Mouse (Mus musculus) liver, postnatal 0 days (tissue): ENCODE measurements at regions not wholly inside any gene's neighbourhood (a gene's known extent, or its start where the extent isn't known, plus 50 kb on each side); places are given as distances from the start of the nearest gene placed in this dataset.

ENCODE experiments used
- ATAC-seq: fragments of 200-750 bp; cut with Nextera tagmentation; 2 replicates; pipeline ENCODE4 v1.8.0; 2017; ENCODE audit warnings: mild to moderate bottlenecking, moderate library complexity
- DNase-seq: peaks from one replicate; pipeline ENCODE4 v3.0.0-alpha.2; 2016
- H3K27ac ChIP-seq: fragments of 300-500 bp; sonication (generic); 2 replicates; pipeline ENCODE4 v1.5.1; 2014; ENCODE audit warnings: antibody characterized with exemption, moderate library complexity, mild to moderate bottlenecking, low read depth
- H3K27me3 ChIP-seq: fragments of 300-500 bp; sonication (generic); 2 replicates; pipeline ENCODE4 v1.6.1; 2014; ENCODE audit warnings: low read length, control low read depth, mixed read lengths; ENCODE audit not compliant: insufficient read depth
- H3K36me3 ChIP-seq: fragments of 300-500 bp; sonication (generic); replicated peaks from 2 replicates; pipeline ENCODE4 v1.6.1; 2014; ENCODE audit warnings: mild to moderate bottlenecking, control low read depth, low read length, moderate library complexity, mixed read lengths; ENCODE audit not compliant: insufficient read depth
- H3K4me1 ChIP-seq: fragments of 300-500 bp; sonication (generic); 2 replicates; pipeline ENCODE4 v1.6.1; 2014; ENCODE audit warnings: antibody characterized with exemption, mild to moderate bottlenecking, control low read depth; ENCODE audit not compliant: insufficient read depth
- H3K4me2 ChIP-seq: fragments of 300-500 bp; sonication (generic); 2 replicates; pipeline ENCODE4 v1.6.1; 2014; ENCODE audit warnings: low read depth, mild to moderate bottlenecking, low read length, moderate library complexity, mixed read lengths
- H3K4me3 ChIP-seq: fragments of 300-500 bp; sonication (generic); 2 replicates; pipeline ENCODE4 v1.5.1; 2014; ENCODE audit warnings: low read depth, low read length
- H3K9ac ChIP-seq: fragments of 300-500 bp; sonication (generic); replicated peaks from 2 replicates; pipeline ENCODE4 v1.6.1; 2014; ENCODE audit warnings: mild to moderate bottlenecking, moderate library complexity
- H3K9me3 ChIP-seq: fragments of 300-500 bp; sonication (generic); 2 replicates; pipeline ENCODE4 v1.6.1; 2016; ENCODE audit warnings: mild to moderate bottlenecking, control low read depth, low read length, mixed read lengths
- CTCF ChIP-seq: sonication (generic); IDR thresholded peaks from 2 replicates; pipeline ENCODE4 v1.5.1; 2016; ENCODE audit warnings: antibody characterized with exemption, low read depth
- EP300 ChIP-seq: IDR thresholded peaks from 2 replicates; pipeline ENCODE4 v1.6.1; 2016; ENCODE audit warnings: antibody characterized with exemption, low read depth, mild to moderate bottlenecking
- WGBS: fragments of 180-500 bp; shearing (Covaris S2); extraction: QIAGEN DNeasy Blood & Tissue Kit; methylation state at CpG from one replicate; pipeline ENCODE4 v1.1.7; 2014; ENCODE audit not compliant: insufficient replicate concordance; 5-methylcytosine and 5-hydroxymethylcytosine counted together

DNA sequence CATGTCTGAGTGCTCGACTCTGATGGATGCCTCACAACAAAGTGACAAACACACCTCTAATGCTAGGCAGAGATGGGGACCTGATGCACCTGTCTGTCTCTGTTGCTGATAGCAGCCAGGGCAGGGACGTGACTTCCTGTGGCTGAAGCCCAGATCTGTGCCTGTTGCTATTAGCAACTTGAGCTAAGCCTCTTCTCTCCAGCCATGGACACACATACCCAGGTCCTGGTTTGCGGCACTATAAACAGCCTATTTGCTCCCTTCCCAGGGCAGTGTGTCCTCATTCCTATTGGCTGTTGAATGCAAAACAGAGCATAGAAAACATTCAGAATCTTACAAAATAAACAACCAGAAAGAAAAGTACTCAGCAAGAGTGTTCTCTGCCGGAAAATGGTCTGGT, 273.5 kb downstream of the Irs2 start:
- Histone ChIP-seq H3K27ac (no peak overlapping the region), H3K9me3 (no peaks in the 10 kb centered on the region), H3K4me3 (no peak overlapping the region), H3K27me3 (no peaks in the 10 kb centered on the region), H3K4me1 (no peaks in the 10 kb centered on the region), H3K36me3 (no peaks in the 10 kb centered on the region), H3K4me2 (no peak overlapping the region), H3K9ac (no peak overlapping the region)
- DNase-seq = no peak
- 53% methylated on average over 4 of the region's 4 CpGs for WGBS
- no peak for ATAC-seq
- no peak for TF ChIP-seq EP300
- TF ChIP-seq CTCF = no peak

DNA sequence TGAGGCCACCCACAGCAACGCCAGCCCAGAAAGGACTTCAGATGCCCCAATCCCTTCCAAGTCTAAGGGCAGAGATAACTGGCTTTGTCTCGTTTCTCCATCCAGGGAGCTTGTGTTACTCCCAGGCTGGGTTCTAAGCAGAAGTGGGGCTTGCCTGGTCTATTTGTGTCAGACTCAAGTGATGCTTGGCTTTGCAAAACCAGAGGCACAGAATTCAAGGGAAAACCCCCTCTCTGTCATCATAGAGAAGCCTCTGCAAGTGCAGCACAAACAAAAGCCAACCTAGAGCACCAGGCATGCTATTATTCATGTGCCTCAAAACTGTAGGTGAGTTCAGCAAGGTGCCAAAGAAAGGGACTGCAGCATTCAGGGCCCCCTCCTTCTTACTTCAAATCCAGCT, 284.9 kb downstream of the Irs2 start:
- WGBS = 36% methylated on average over 2 of the region's 2 CpGs
- TF ChIP-seq EP300 (no peak), CTCF (no peak)
- Histone ChIP-seq H3K4me2 (no peak overlapping the region), H3K4me3 (no peak overlapping the region), H3K9me3 (no peaks in the 10 kb centered on the region), H3K36me3 (no peaks in the 10 kb centered on the region), H3K4me1 (no peaks in the 10 kb centered on the region), H3K27ac (no peak overlapping the region), H3K27me3 (no peaks in the 10 kb centered on the region), H3K9ac (no peak overlapping the region)
- no peak for ATAC-seq
- DNase-seq = no peak

DNA sequence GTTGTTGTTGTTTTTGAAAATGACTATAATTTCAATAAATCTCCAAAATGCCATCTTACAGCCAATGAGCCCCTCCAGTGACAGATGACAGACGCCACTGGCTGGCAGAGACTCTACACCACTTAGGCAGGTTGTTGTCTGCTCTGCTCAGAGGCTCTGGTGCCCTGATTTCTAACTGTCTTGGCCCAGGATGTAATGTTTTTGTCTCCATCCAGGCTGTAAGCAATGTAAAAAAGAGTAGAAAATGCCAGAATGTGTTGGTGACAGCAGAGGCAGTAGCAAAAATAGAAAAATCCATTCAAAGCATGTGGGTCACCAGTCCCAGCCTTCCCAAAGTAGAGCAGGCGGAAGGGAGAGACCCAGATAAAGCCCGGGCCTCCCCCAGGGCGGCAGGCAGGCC, 285.5 kb downstream of the Irs2 start:
- Histone ChIP-seq H3K4me3 (no peak overlapping the region), H3K36me3 (no peaks in the 10 kb centered on the region), H3K9me3 (no peaks in the 10 kb centered on the region), H3K4me1 (no peaks in the 10 kb centered on the region), H3K27me3 (no peaks in the 10 kb centered on the region), H3K27ac (no peak overlapping the region), H3K9ac (no peak overlapping the region), H3K4me2 (no peak overlapping the region)
- DNase-seq = no peak
- 81% methylated on average over 4 of the region's 4 CpGs for WGBS
- no peak for ATAC-seq
- no peak for TF ChIP-seq EP300

DNA sequence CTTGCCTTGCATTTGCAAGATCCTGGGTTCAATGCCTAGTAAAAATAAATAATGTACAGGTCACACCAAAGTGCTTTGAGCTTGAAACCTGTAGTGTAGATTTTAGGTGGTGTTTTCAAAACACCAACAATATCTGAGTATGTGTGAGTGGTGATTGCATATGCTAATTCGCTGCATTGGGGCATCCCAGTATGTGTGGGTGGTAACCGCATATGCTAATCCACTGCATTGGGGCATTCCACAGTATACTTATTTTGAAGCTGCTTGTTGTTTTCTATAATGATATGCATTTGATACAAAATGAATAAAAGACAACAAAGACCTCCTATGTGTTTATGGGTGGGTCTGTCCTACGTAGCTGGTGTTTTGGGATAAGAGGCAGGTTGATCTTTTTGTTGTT, 285.9 kb downstream of the Irs2 start:
- WGBS = 84% methylated on average over 3 of the region's 3 CpGs
- Histone ChIP-seq H3K4me3 (no peak overlapping the region), H3K27me3 (no peaks in the 10 kb centered on the region), H3K9ac (no peak overlapping the region), H3K27ac (no peak overlapping the region), H3K36me3 (no peaks in the 10 kb centered on the region), H3K4me2 (no peak overlapping the region), H3K4me1 (no peaks in the 10 kb centered on the region), H3K9me3 (no peaks in the 10 kb centered on the region)
- DNase-seq (no peak), ATAC-seq (no peak)
- TF ChIP-seq EP300 = no peak
- TF ChIP-seq CTCF = no peak

DNA sequence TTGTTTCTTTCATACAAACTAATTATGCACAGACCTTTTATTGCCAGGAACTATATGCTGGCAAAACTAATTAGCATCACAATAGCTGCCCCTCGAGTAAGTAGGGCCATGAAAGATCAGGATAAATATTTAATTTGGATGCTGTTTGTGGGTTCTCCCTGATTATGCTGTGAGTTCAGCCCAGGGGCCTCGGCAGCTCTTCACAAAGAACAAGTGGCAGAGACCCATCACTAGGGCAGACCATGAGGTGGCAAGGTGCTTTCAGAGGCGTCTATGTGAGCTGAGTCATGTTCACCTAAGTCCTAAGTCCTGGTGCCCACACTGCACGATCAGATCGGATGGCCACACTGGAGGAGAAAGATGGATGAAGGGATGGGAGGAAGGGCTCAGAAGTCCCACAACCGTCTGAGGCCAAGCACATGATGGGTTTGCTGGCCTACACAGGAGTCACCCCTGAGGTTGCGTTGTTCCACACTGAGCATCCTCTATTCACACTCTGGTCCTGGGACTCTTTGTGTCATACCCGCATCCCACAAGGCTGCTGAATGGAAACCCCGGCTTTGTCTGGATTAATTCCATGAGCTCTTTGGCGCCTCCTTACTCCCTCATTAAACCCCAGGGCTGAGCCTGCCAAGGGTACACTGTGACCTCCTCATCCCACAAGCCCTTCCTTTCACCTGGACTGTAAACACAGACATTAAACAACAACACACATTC, 287.0 kb downstream of the Irs2 start:
- WGBS = 64% methylated on average over 10 of the region's 10 CpGs
- Histone ChIP-seq H3K4me1 (no peaks in the 10 kb centered on the region), H3K27ac (no peak overlapping the region), H3K27me3 (no peaks in the 10 kb centered on the region), H3K4me3 (no peak overlapping the region), H3K9ac (no peak overlapping the region), H3K9me3 (no peaks in the 10 kb centered on the region), H3K36me3 (no peaks in the 10 kb centered on the region), H3K4me2 (no peak overlapping the region)
- TF ChIP-seq CTCF = no peak
- TF ChIP-seq EP300 = no peak
- no peak for ATAC-seq
- no peak for DNase-seq

DNA sequence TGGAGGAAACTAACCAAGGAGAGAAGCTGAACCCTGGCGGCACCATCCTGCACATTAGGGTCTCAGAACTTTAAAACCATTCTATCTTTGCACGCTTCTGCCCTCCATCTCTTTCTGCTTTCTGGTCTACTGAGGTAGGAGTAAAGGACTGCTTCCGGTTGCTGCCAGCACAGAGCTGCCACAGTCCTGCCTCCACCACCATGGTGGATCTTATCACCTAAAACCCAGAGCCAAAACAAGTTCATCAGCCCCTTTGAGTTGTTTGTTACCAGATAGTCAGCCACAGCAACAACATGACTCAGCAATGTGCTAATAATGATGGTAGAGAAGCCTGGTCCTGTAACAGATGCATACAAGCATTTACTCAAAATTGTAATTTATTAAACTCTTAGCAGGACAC, 287.9 kb downstream of the Irs2 start:
- Histone ChIP-seq H3K9me3 (no peaks in the 10 kb centered on the region), H3K27ac (no peak overlapping the region), H3K27me3 (no peaks in the 10 kb centered on the region), H3K4me1 (no peaks in the 10 kb centered on the region), H3K4me2 (no peak overlapping the region), H3K4me3 (no peak overlapping the region), H3K36me3 (no peaks in the 10 kb centered on the region), H3K9ac (no peak overlapping the region)
- TF ChIP-seq CTCF = no peak
- TF ChIP-seq EP300 = no peak
- ATAC-seq (no peak), DNase-seq (no peak)
- 70% methylated on average over 3 of the region's 3 CpGs for WGBS

DNA sequence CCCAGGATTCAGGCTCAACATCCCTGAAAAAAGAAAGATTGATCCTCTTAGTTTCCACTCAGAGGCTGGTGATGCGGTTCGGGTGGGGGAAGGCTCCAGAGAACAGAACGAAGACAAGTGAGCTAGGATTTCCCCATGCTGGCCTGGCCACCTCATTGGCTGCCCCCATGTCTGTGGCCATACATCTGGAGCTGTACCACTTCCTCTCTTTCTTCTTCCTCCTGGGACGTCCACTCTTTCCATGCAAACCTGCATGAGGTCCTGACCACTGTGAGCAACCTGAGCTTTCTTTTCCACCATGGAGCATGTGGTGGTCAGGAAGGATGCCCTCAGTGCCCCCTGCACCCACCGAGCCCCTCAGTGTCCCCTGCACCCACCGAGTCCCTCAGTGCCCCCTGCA, 288.8 kb downstream of the Irs2 start:
- no peaks in the 10 kb centered on the region for H3K9me3 ChIP-seq
- TF ChIP-seq CTCF = no peak
- TF ChIP-seq EP300 = no peak
- WGBS = 64% methylated on average over 6 of the region's 6 CpGs

More for the DNA sequence above, 288.8 kb downstream of the Irs2 start:
- Histone ChIP-seq H3K36me3 (no peaks in the 10 kb centered on the region), H3K4me1 (no peaks in the 10 kb centered on the region), H3K4me3 (no peak overlapping the region), H3K27me3 (no peaks in the 10 kb centered on the region), H3K9ac (no peak overlapping the region), H3K4me2 (no peak overlapping the region), H3K27ac (no peak overlapping the region)
- no peak for ATAC-seq
- no peak for DNase-seq
